Mouse (Mus musculus) neural tube, embryonic 14.5 days (tissue): ENCODE measurements at regions not wholly inside any gene's neighbourhood (a gene's known extent, or its start where the extent isn't known, plus 50 kb on each side); places are given as distances from the start of the nearest gene placed in this dataset.
A peak's percentile ranks its signal among the peaks of the same experiment; 100 is the strongest.

Experiments
- ATAC-seq: fragments of 200-750 bp; cut with Nextera tagmentation; 2 replicates; pipeline ENCODE4 v1.8.0; 2017; ENCODE audit warnings: low read depth, mild to moderate bottlenecking, moderate TSS enrichment, moderate library complexity
- H3K27ac ChIP-seq: fragments of 300-500 bp; sonication (generic); 2 replicates; pipeline ENCODE4 v1.5.1; 2014; ENCODE audit warnings: low read depth, mild to moderate bottlenecking, control low read depth, low read length, moderate library complexity, mixed read lengths
- H3K27me3 ChIP-seq: fragments of 300-500 bp; sonication (generic); 2 replicates; pipeline ENCODE4 v1.6.1; 2014; ENCODE audit warnings: low read length; ENCODE audit not compliant: control insufficient read depth, insufficient read depth
- H3K36me3 ChIP-seq: fragments of 300-500 bp; sonication (generic); 2 replicates; pipeline ENCODE4 v1.6.1; 2014; ENCODE audit warnings: low read length, mixed read lengths; ENCODE audit not compliant: control insufficient read depth, insufficient read depth
- H3K4me1 ChIP-seq: fragments of 300-500 bp; sonication (generic); 2 replicates; pipeline ENCODE4 v1.6.1; 2014; ENCODE audit warnings: low read length; ENCODE audit not compliant: control insufficient read depth, insufficient read depth
- H3K4me2 ChIP-seq: fragments of 300-500 bp; sonication (generic); 2 replicates; pipeline ENCODE4 v1.6.1; 2014; ENCODE audit warnings: mild to moderate bottlenecking, low read depth, low read length, control low read depth
- H3K4me3 ChIP-seq: fragments of 300-500 bp; sonication (generic); 2 replicates; pipeline ENCODE4 v1.5.1; 2014; ENCODE audit warnings: low read depth, low read length, control low read depth, mixed read lengths
- H3K9ac ChIP-seq: fragments of 300-500 bp; sonication (generic); replicated peaks from 2 replicates; pipeline ENCODE4 v1.6.1; 2014; ENCODE audit warnings: low read depth, mild to moderate bottlenecking, control low read depth, low read length, mixed read lengths
- H3K9me3 ChIP-seq: fragments of 300-500 bp; sonication (generic); 2 replicates; pipeline ENCODE4 v1.6.1; 2016; ENCODE audit warnings: low read length; ENCODE audit not compliant: control insufficient read depth
- WGBS: fragments of 180-500 bp; shearing (Covaris S2); extraction: QIAGEN DNeasy Blood & Tissue Kit; methylation state at CpG from one replicate; pipeline ENCODE4 v1.1.7; 2014; 5-methylcytosine and 5-hydroxymethylcytosine counted together

GRCm38 (mm10) chr4:131383862-131384261, 439.7 kb downstream of the Matn1 start:
- H3K4me1 ChIP-seq = 0 out of 2 replicates have a peak, but pooled peaks cover 3% of the 10 kb centered on the region
- no peak for ATAC-seq
- no peaks in the 10 kb centered on the region for H3K27me3 ChIP-seq
- no peaks in the 10 kb centered on the region for H3K36me3 ChIP-seq
- no peaks in the 10 kb centered on the region for H3K9me3 ChIP-seq
- no peak overlapping the region for H3K4me2 ChIP-seq
- WGBS = 74% methylated on average over 5 of the region's 5 CpGs
- no peak overlapping the region for H3K4me3 ChIP-seq
- no peak overlapping the region for H3K9ac ChIP-seq
- H3K27ac ChIP-seq = no peak overlapping the region

GRCm38 (mm10) chr4:131386961-131387360, 442.8 kb downstream of the Matn1 start:
- no peaks in the 10 kb centered on the region for H3K36me3 ChIP-seq
- no peaks in the 10 kb centered on the region for H3K9me3 ChIP-seq
- no peak overlapping the region for H3K27ac ChIP-seq
- no peak overlapping the region for H3K4me2 ChIP-seq
- no peaks in the 10 kb centered on the region for H3K27me3 ChIP-seq
- ATAC-seq = no peak
- no peaks in the 10 kb centered on the region for H3K4me1 ChIP-seq
- WGBS = 83% methylated on average over 10 of the region's 10 CpGs
- H3K9ac ChIP-seq = no peak overlapping the region
- no peak overlapping the region for H3K4me3 ChIP-seq

- Histone ChIP-seq H3K27ac (no peak overlapping the region), H3K9me3 (no peaks in the 10 kb centered on the region), H3K4me1 (no peaks in the 10 kb centered on the region), H3K27me3 (no peaks in the 10 kb centered on the region), H3K4me3 (no peak overlapping the region), H3K9ac (no peak overlapping the region), H3K4me2 (no peak overlapping the region), H3K36me3 (no peaks in the 10 kb centered on the region)
- peak; percentile 70 for ATAC-seq
- 22% methylated on average over 10 of the region's 10 CpGs for WGBS
Measured at GRCm38 (mm10) chr4:131391119-131391923, 446.8 kb downstream of the Ptpru start.

- Histone ChIP-seq H3K36me3 (no peaks in the 10 kb centered on the region), H3K27ac (no peak overlapping the region), H3K4me1 (no peaks in the 10 kb centered on the region), H3K4me3 (no peak overlapping the region), H3K4me2 (no peak overlapping the region), H3K9me3 (no peaks in the 10 kb centered on the region), H3K9ac (no peak overlapping the region), H3K27me3 (no peaks in the 10 kb centered on the region)
- 64% methylated on average over 3 of the region's 3 CpGs for WGBS
- ATAC-seq = no peak
Measured at GRCm38 (mm10) chr4:131391924-131392297, 446.2 kb downstream of the Ptpru start.

GRCm38 (mm10) chr4:131392478-131392877, 445.6 kb downstream of the Ptpru start:
- Histone ChIP-seq H3K4me3 (no peak overlapping the region), H3K27ac (no peak overlapping the region), H3K27me3 (no peaks in the 10 kb centered on the region), H3K9ac (no peak overlapping the region), H3K4me1 (no peaks in the 10 kb centered on the region), H3K4me2 (no peak overlapping the region), H3K36me3 (no peaks in the 10 kb centered on the region), H3K9me3 (no peaks in the 10 kb centered on the region)
- 86% methylated on average over 3 of the region's 3 CpGs for WGBS
- ATAC-seq = no peak

GRCm38 (mm10) chr4:131396226-131396840, 441.8 kb downstream of the Ptpru start:
- no peak overlapping the region for H3K4me2 ChIP-seq
- 82% methylated on average over 8 of the region's 8 CpGs for WGBS

GRCm38 (mm10) chr4:131397161-131397560, 440.9 kb downstream of the Ptpru start:
- H3K4me2 ChIP-seq = no peak overlapping the region

More at GRCm38 (mm10) chr4:131396226-131396840, 441.8 kb downstream of the Ptpru start:
- no peak overlapping the region for H3K9ac ChIP-seq
- H3K27ac ChIP-seq = no peak overlapping the region
- no peaks in the 10 kb centered on the region for H3K36me3 ChIP-seq
- H3K4me3 ChIP-seq = no peak overlapping the region
- ATAC-seq = no peak
- no peaks in the 10 kb centered on the region for H3K4me1 ChIP-seq
- H3K9me3 ChIP-seq = no peaks in the 10 kb centered on the region
- H3K27me3 ChIP-seq = no peaks in the 10 kb centered on the region

GRCm38 (mm10) chr4:131400756-131401155, 437.3 kb downstream of the Ptpru start:
- no peak overlapping the region for H3K27ac ChIP-seq
- no peak overlapping the region for H3K4me2 ChIP-seq
- WGBS = 24% methylated on average over 11 of the region's 11 CpGs
- H3K27me3 ChIP-seq = no peaks in the 10 kb centered on the region
- H3K36me3 ChIP-seq = no peaks in the 10 kb centered on the region
- H3K9ac ChIP-seq = no peak overlapping the region
- 0 out of 2 replicates have a peak, but pooled peaks cover 2% of the 10 kb centered on the region for H3K4me1 ChIP-seq
- ATAC-seq = no peak
- H3K4me3 ChIP-seq = no peak overlapping the region
- H3K9me3 ChIP-seq = no peaks in the 10 kb centered on the region

More at GRCm38 (mm10) chr4:131397161-131397560, 440.9 kb downstream of the Ptpru start:
- H3K36me3 ChIP-seq = no peaks in the 10 kb centered on the region
- H3K27me3 ChIP-seq = no peaks in the 10 kb centered on the region
- H3K9ac ChIP-seq = no peak overlapping the region
- H3K4me3 ChIP-seq = no peak overlapping the region
- WGBS = 75% methylated on average over 10 of the region's 10 CpGs
- H3K4me1 ChIP-seq = no peaks in the 10 kb centered on the region
- no peak for ATAC-seq
- no peaks in the 10 kb centered on the region for H3K9me3 ChIP-seq
- H3K27ac ChIP-seq = no peak overlapping the region

- WGBS = 90% methylated on average over 6 of the region's 6 CpGs
- H3K4me3 ChIP-seq = no peak overlapping the region
- no peaks in the 10 kb centered on the region for H3K36me3 ChIP-seq
- no peak overlapping the region for H3K27ac ChIP-seq
- H3K27me3 ChIP-seq = no peaks in the 10 kb centered on the region
- no peak for ATAC-seq
- 0 out of 2 replicates have a peak, but pooled peaks cover 4% of the 10 kb centered on the region for H3K4me1 ChIP-seq
- H3K9me3 ChIP-seq = no peaks in the 10 kb centered on the region
- no peak overlapping the region for H3K9ac ChIP-seq
- no peak overlapping the region for H3K4me2 ChIP-seq
Measured at GRCm38 (mm10) chr4:131401255-131401654, 436.8 kb downstream of the Ptpru start.
